Mouse (Mus musculus): ENCODE measurements around the gene Lamc2.

Lamc2 gene

GRCm38 (mm10) chr1:153185828-153186803 is at the start of gene Lamc2:
TSS of gene Lamc2 (minus strand) at chr1:153186447.
- peak; percentile 22 to 56 for DNase-seq

- peak in 1 of 2 experiments; percentile 33 for DNase-seq
These were observed 49.3 kb upstream of the Lamc2 start for GRCm38 (mm10) chr1:153235576-153235975.

- no peak for DNase-seq
These were observed 45.4 kb upstream of the Lamc2 start for GRCm38 (mm10) chr1:153231681-153232080.

- DNase-seq: no peak
These were observed 41.7 kb upstream of the Lamc2 start for GRCm38 (mm10) chr1:153227916-153228315.

- no peak for DNase-seq
These were observed 40.8 kb upstream of the Lamc2 start for GRCm38 (mm10) chr1:153227096-153227495.

GRCm38 (mm10) chr1:153225786-153226725 is 39.8 kb upstream of the Lamc2 start:
- DNase-seq: peak in 1 of 2 experiments; percentile 9

- peak; percentile 20 to 39 for DNase-seq
These were observed 38.1 kb upstream of the Lamc2 start for GRCm38 (mm10) chr1:153224331-153224730.

- no peak for DNase-seq
These were observed 33.1 kb upstream of the Lamc2 start for GRCm38 (mm10) chr1:153219376-153219775.

GRCm38 (mm10) chr1:153216516-153216915 is 30.3 kb upstream of the Lamc2 start:
- no peak for DNase-seq

- DNase-seq: no peak
These were observed 29.4 kb upstream of the Lamc2 start for GRCm38 (mm10) chr1:153215676-153216075.

GRCm38 (mm10) chr1:153210992-153211391 is 24.7 kb upstream of the Lamc2 start:
- no peak for DNase-seq

- no peak for DNase-seq
These were observed 24.0 kb upstream of the Lamc2 start for GRCm38 (mm10) chr1:153210198-153210597.

GRCm38 (mm10) chr1:153202195-153202594 is 15.9 kb upstream of the Lamc2 start:
- DNase-seq: no peak

GRCm38 (mm10) chr1:153201448-153201847 is 15.2 kb upstream of the Lamc2 start:
- DNase-seq: no peak

GRCm38 (mm10) chr1:153197316-153197850 is 11.1 kb upstream of the Lamc2 start:
- no peak for DNase-seq

- no peak for DNase-seq
These were observed 6.7 kb upstream of the Lamc2 start for GRCm38 (mm10) chr1:153192945-153193344.

- no peak for DNase-seq
These were observed 6.1 kb upstream of the Lamc2 start for GRCm38 (mm10) chr1:153192379-153192778.

GRCm38 (mm10) chr1:153191943-153192329 is 5.7 kb upstream of the Lamc2 start:
- DNase-seq: peak; percentile 92 to 93

GRCm38 (mm10) chr1:153191237-153191942 is 5.1 kb upstream of the Lamc2 start:
- peak; percentile 45 to 55 for DNase-seq

GRCm38 (mm10) chr1:153188081-153188480 is 1.8 kb upstream of the Lamc2 start:
- no peak for DNase-seq

- no peak for DNase-seq
These were observed 5.5 kb downstream of the Lamc2 start for GRCm38 (mm10) chr1:153180586-153181289.

GRCm38 (mm10) chr1:153180160-153180559 is 6.1 kb downstream of the Lamc2 start:
- DNase-seq: no peak
